Mouse (Mus musculus) heart, postnatal 0 days (tissue): ENCODE measurements around the gene RPS10-NUDT3.

Source experiments
- CTCF ChIP-seq: IDR thresholded peaks from 2 replicates; pipeline ENCODE4 v1.5.1; 2016; ENCODE audit warnings: antibody characterized with exemption, control low read depth, low read depth
- EP300 ChIP-seq: IDR thresholded peaks from 2 replicates; pipeline ENCODE4 v1.6.1; 2016; ENCODE audit warnings: antibody characterized with exemption, low read depth

DNA sequence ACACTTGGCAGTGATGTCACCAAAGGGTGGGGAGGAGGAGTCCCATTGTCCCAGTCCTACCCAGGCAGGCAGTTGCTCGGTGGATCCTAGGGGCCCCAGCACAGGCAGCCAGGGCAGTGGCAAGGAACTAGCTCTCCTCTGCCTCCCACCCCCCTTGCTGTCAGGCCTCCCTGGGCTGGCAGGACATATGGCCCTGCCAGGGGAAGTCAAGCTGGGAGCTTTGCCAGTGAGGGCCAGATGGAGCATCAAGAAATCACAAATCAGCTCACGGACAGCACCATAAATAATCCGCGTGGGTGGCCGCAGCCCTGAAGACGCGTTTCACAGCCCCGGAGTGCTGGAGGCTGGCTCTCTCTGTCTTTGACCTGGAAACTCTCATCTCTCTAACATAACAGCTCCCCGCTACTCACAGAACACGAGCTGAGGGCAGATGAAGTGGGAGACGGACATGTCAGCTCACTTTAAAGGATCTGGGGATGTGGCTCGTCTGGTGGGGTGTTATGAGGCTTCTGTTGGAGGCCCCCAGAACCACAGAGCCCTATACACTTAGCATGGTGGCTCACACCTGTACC, 7.6 kb upstream of the RPS10-NUDT3 start:
- no peak for TF ChIP-seq EP300
- no peak for TF ChIP-seq CTCF
